Mouse (Mus musculus) liver, embryonic 13.5 days (tissue): ENCODE results near the gene Ccdc40. TPM values are rescaled to one million over a fixed set of nuclear protein-coding genes. Genes with fewer than 3 reads are reported as not detected.

Experiments
- polyA plus RNA-seq: library from polyadenylated mRNA; unstranded; fragments of >200 nt; fragmentation: Nextera tagmentation; extraction: Ambion mirVana; gene quantifications from 2 replicates; pipeline ENCODE4 v1.2.1, GENCODE M21; 2015

Ccdc40 gene
- polyA plus RNA-seq, 1 experiment from 2014 or later = 1.4 TPM

Other genes with a start within 250 kb of the Ccdc40 start
- not detected in 2 replicates for gene Enpp7, start 240.4 kb upstream of the Ccdc40 start, polyA plus RNA-seq
- gene Cbx2, start 205.6 kb upstream of the Ccdc40 start, polyA plus RNA-seq = 3.8 and 4.1 TPM in 2 replicates
- 2.4 and 2.8 TPM in 2 replicates for gene Cbx8, start 187.6 kb upstream of the Ccdc40 start, polyA plus RNA-seq
- 2.0 and 2.4 TPM in 2 replicates for gene Cbx4, start 142.4 kb upstream of the Ccdc40 start, polyA plus RNA-seq
- gene Tbc1d16, start 73 bp upstream of the Ccdc40 start, polyA plus RNA-seq = 1.5 and 1.6 TPM in 2 replicates
- gene Gaa, start 39.3 kb downstream of the Ccdc40 start, polyA plus RNA-seq = 17.9 and 21.1 TPM in 2 replicates
- gene Eif4a3, start 71.5 kb downstream of the Ccdc40 start, polyA plus RNA-seq = 236 and 242 TPM in 2 replicates
- 0.20 and 0.22 TPM in 2 replicates for gene Card14, start 79.2 kb downstream of the Ccdc40 start, polyA plus RNA-seq
- 2.2 and 2.7 TPM in 2 replicates for gene Sgsh, start 127.0 kb downstream of the Ccdc40 start, polyA plus RNA-seq
- gene Slc26a11, start 127.0 kb downstream of the Ccdc40 start, polyA plus RNA-seq = 1.4 and 1.8 TPM in 2 replicates
- 3.1 and 3.2 TPM in 2 replicates for gene Rnf213, start 164.5 kb downstream of the Ccdc40 start, polyA plus RNA-seq